Mouse (Mus musculus) MEL-GATA-1-ER (cell line): ENCODE measurements at regions not wholly inside any gene's neighbourhood (a gene's known extent, or its start where the extent isn't known, plus 50 kb on each side); places are given as distances from the start of the nearest gene placed in this dataset.

Experiments used
- DNase-seq: peaks from one replicate; pipeline ENCODE4 v3.0.0-alpha.2; 2012; ENCODE audit warnings: low read depth; ENCODE audit errors: extremely low read depth

- no peak for DNase-seq
Observed at GRCm38 (mm10) chr4:152663069-152663468, 185.4 kb upstream of the Kcnab2 start.

GRCm38 (mm10) chr4:152662439-152662838, 184.8 kb upstream of the Kcnab2 start:
- no peak for DNase-seq

GRCm38 (mm10) chr4:152650198-152650597, 172.5 kb upstream of the Kcnab2 start:
- no peak for DNase-seq

- DNase-seq, result no peak
Observed at GRCm38 (mm10) chr4:152647620-152648019, 169.9 kb upstream of the Kcnab2 start.

GRCm38 (mm10) chr4:152647084-152647483, 169.4 kb upstream of the Kcnab2 start:
- DNase-seq, result no peak

- no peak for DNase-seq
Observed at GRCm38 (mm10) chr4:152637088-152637487, 159.4 kb upstream of the Kcnab2 start.

GRCm38 (mm10) chr4:152633896-152634295, 156.2 kb upstream of the Kcnab2 start:
- DNase-seq, result no peak

- DNase-seq, result no peak
Observed at GRCm38 (mm10) chr4:152628111-152628510, 150.4 kb upstream of the Kcnab2 start.

GRCm38 (mm10) chr4:152625032-152626003, 147.6 kb upstream of the Kcnab2 start:
- DNase-seq, result no peak

- no peak for DNase-seq
Observed at GRCm38 (mm10) chr4:152622022-152622777, 144.5 kb upstream of the Kcnab2 start.

GRCm38 (mm10) chr4:152617636-152618035, 140.0 kb upstream of the Kcnab2 start:
- no peak for DNase-seq

GRCm38 (mm10) chr4:152615155-152615554, 137.5 kb upstream of the Kcnab2 start:
- no peak for DNase-seq

- no peak for DNase-seq
Observed at GRCm38 (mm10) chr4:152614356-152615100, 136.9 kb upstream of the Kcnab2 start.
